In genomic region chr19:44396742-44397141, GRCm38 (mm10) we compare ENCODE assay signal across 20 mouse cellular contexts. TPM values are rescaled to one million over a fixed set of nuclear protein-coding genes. Genes with fewer than 3 reads are reported as not detected.
DNase-seq lines count a peak whose midpoint lies in the region; ATAC-seq and TF ChIP-seq lines count a peak whose summit lies in the region.
"Had no signal": no experiment of that assay in that cellular context is flagged by ENCODE, and none has a peak within 500 bp of the region (broad histone marks: within the 10 kb centered on the region; RNA-seq: fewer than 3 reads in every experiment).

No protein-coding gene starts in this region.

- TF ChIP-seq CTCF in CH12.LX (conservative IDR thresholded peaks at IDR 0.05 in 1 of 2, IDR thresholded peaks at IDR 0.05 in 1 of 2; ENCODE audit: low read depth in 2 of 2, low read length in 2 of 2), result no peak
- no peak for TF ChIP-seq CTCF in liver, embryonic 14.5 days (IDR thresholded peaks at IDR 0.05; ENCODE audit: low read depth)

- DNase-seq in CH12.LX (ENCODE audit: extremely low read depth), result no peak
- no peak for DNase-seq in liver, embryonic 14.5 days (ENCODE audit: low read depth in 3 of 3, low spot score in 3 of 3)
- no peak for DNase-seq in adrenal gland, postnatal 36 days
- DNase-seq in kidney, postnatal 36 days, result no peak
- DNase-seq: adrenal gland, adult 2 months; adrenal gland, postnatal 25 days; cerebellum, adult 11 months; cerebellum, adult 8-10 months; cerebellum, postnatal 14 days; gastrocnemius, adult 2 months; gastrocnemius, postnatal 25 days; heart, postnatal 36 days had no signal

- no peak overlapping the region for H3K9ac ChIP-seq in CH12.LX (ENCODE audit: insufficient read depth, low read depth)
- no peak overlapping the region for H3K9ac ChIP-seq in liver, embryonic 14.5 days (replicated peaks)
- no peak overlapping the region for H3K9ac ChIP-seq in forebrain, embryonic 13.5 days
- H3K9ac ChIP-seq: embryonic facial prominence, embryonic 12.5 days; heart, embryonic 13.5 days had no signal

- no peak for TF ChIP-seq RAD21 in CH12.LX (IDR thresholded peaks at IDR 0.05; ENCODE audit: low read depth, low read length)

- dilution Hi-C loops in CH12.LX (cut with MboI; ENCODE audit: extremely low pct_ligation_motif_present, extremely low pct_unique_long_range_greater_than_20kb, low sequenced_read_pairs), result no loop called here

- TF ChIP-seq EP300 in CH12.LX (IDR thresholded peaks at IDR 0.05; ENCODE audit: low read length), result no peak
- peak; percentile 92 for TF ChIP-seq EP300 in liver, embryonic 14.5 days (IDR thresholded peaks at IDR 0.05; ENCODE audit: low read depth)

- H3K4me2 ChIP-seq in CH12.LX (ENCODE audit: insufficient read depth, low read depth, poor library complexity, severe bottlenecking), result no peak overlapping the region
- peak overlapping the region; percentile 30 for H3K4me2 ChIP-seq in liver, embryonic 14.5 days (ENCODE audit: low read depth)
- no peak overlapping the region for H3K4me2 ChIP-seq in forebrain, embryonic 13.5 days
- H3K4me2 ChIP-seq: embryonic facial prominence, embryonic 12.5 days; heart, embryonic 13.5 days had no signal

- in situ Hi-C loops in CH12.LX (cut with MboI; ENCODE audit: low pct_ligation_motif_present, low pct_unique_long_range_greater_than_20kb, low sequenced_read_pairs), result no loop called here

- H3K4me1 ChIP-seq in CH12.LX (ENCODE audit: control insufficient read depth in 1 of 2, insufficient read depth in 2 of 2), result peaks cover 7 to 92% of the 10 kb centered on the region in 2 experiments
- peaks cover 48 to 51% of the 10 kb centered on the region in 2 experiments for H3K4me1 ChIP-seq in liver, embryonic 14.5 days (replicated peaks; ENCODE audit: control insufficient read depth in 2 of 2, insufficient read depth in 2 of 2, low read length in 1 of 2)
- H3K4me1 ChIP-seq in forebrain, embryonic 13.5 days, result no peaks in the 10 kb centered on the region
- H3K4me1 ChIP-seq: heart, embryonic 13.5 days had no signal

- TF ChIP-seq POLR2A in CH12.LX (IDR thresholded peaks at IDR 0.05; ENCODE audit: low read depth, low read length), result no peak

- no peak overlapping the region for H3K4me3 ChIP-seq in CH12.LX (replicated peaks in 1 of 3; ENCODE audit: low read depth in 2 of 3, low read length in 2 of 3, poor library complexity in 1 of 3)
- H3K4me3 ChIP-seq in liver, embryonic 14.5 days (ENCODE audit: insufficient read depth in 1 of 2, low read depth in 2 of 2, low read length in 2 of 2), result no peak overlapping the region
- no peak overlapping the region for H3K4me3 ChIP-seq in forebrain, embryonic 13.5 days
- H3K4me3 ChIP-seq: embryonic facial prominence, embryonic 12.5 days; gastrocnemius, adult 2 months; heart, embryonic 13.5 days had no signal

- peaks cover 59 to 88% of the 10 kb centered on the region in 2 experiments for H3K36me3 ChIP-seq in CH12.LX (replicated peaks in 1 of 2; ENCODE audit: control insufficient read depth in 1 of 2, insufficient read depth in 1 of 2, low read length in 1 of 2)
- peaks cover 7% of the 10 kb centered on the region for H3K36me3 ChIP-seq in liver, embryonic 14.5 days (replicated peaks; ENCODE audit: control insufficient read depth, insufficient read depth, low read depth)
- peaks cover 30% of the 10 kb centered on the region for H3K36me3 ChIP-seq in forebrain, embryonic 13.5 days (ENCODE audit: poor library complexity, severe bottlenecking)
- H3K36me3 ChIP-seq: heart, embryonic 13.5 days had no signal

- ATAC-seq in erythroblast, adult 5-6 weeks (replicated peaks; ENCODE audit: low FRiP score, poor library complexity, severe bottlenecking), result peak; percentile 51
- ATAC-seq in liver, embryonic 14.5 days (ENCODE audit: insufficient read depth), result peak; percentile 42; the same call in 1 of the 2 replicates
- peak; percentile 13; the same call in 1 of the 2 replicates for ATAC-seq in megakaryocyte progenitor cell, adult 5-6 weeks (replicated peaks; ENCODE audit: poor library complexity)
- no peak for ATAC-seq in forebrain, embryonic 13.5 days
- ATAC-seq: forebrain, embryonic 14.5 days; hindbrain, embryonic 16.5 days had no signal

- no peaks in the 10 kb centered on the region for H3K9me3 ChIP-seq in CH12.LX (replicated peaks; ENCODE audit: low read length)
- no peaks in the 10 kb centered on the region for H3K9me3 ChIP-seq in liver, embryonic 14.5 days (ENCODE audit: control insufficient read depth, low read length)
- H3K9me3 ChIP-seq in forebrain, embryonic 13.5 days (replicated peaks), result no peaks in the 10 kb centered on the region
- H3K9me3 ChIP-seq: embryonic facial prominence, embryonic 12.5 days; heart, embryonic 13.5 days had no signal

- peak overlapping the region; percentile 21; the same call in 1 of the 2 replicates for H3K27ac ChIP-seq in CH12.LX (ENCODE audit: insufficient read depth, low read depth)
- H3K27ac ChIP-seq in liver, embryonic 14.5 days, result peak overlapping the region; percentile 84; the same call in 1 of the 2 replicates
- H3K27ac ChIP-seq in forebrain, embryonic 13.5 days, result no peak overlapping the region
- H3K27ac ChIP-seq: embryonic facial prominence, embryonic 12.5 days; gastrocnemius, adult 2 months; heart, embryonic 13.5 days had no signal

- H3K79me2 ChIP-seq in CH12.LX (replicated peaks; ENCODE audit: control insufficient read depth, extremely low read depth, insufficient read depth, poor library complexity, severe bottlenecking), result peaks cover 4% of the 10 kb centered on the region; the same call in 1 of the 2 replicates

- no peaks in the 10 kb centered on the region for H3K27me3 ChIP-seq in CH12.LX (replicated peaks)
- H3K27me3 ChIP-seq in liver, embryonic 14.5 days (ENCODE audit: control insufficient read depth, insufficient read depth, low read length), result no peaks in the 10 kb centered on the region
- H3K27me3 ChIP-seq in forebrain, embryonic 13.5 days, result no peaks in the 10 kb centered on the region
- H3K27me3 ChIP-seq: embryonic facial prominence, embryonic 12.5 days; heart, embryonic 13.5 days had no signal

- WGBS in liver, embryonic 14.5 days (ENCODE audit: insufficient replicate concordance), result 19% methylated on average over 5 of the region's 5 CpGs
- WGBS in forebrain, embryonic 13.5 days, result 88% methylated on average over 5 of the region's 5 CpGs

TF ChIP-seq in CH12.LX, 34 proteins besides CTCF, POLR2A, EP300 and RAD21:
- TF ChIP-seq ZMIZ1 (IDR thresholded peaks at IDR 0.05; ENCODE audit: low read depth, low read length) (no peak), CHD1 (IDR thresholded peaks at IDR 0.05; ENCODE audit: low read depth, low read length) (no peak), TBP (conservative IDR thresholded peaks at IDR 0.05; ENCODE audit: low read depth, low read length) (no peak), BHLHE40 (IDR thresholded peaks at IDR 0.05; ENCODE audit: low read depth, low read length) (no peak), GABPA (IDR thresholded peaks at IDR 0.05; ENCODE audit: insufficient replicate concordance, low read depth, low read length) (no peak), JUN (IDR thresholded peaks at IDR 0.05; ENCODE audit: insufficient read depth, low read depth, low read length) (no peak), ZNF384 (IDR thresholded peaks at IDR 0.05; ENCODE audit: low read depth, low read length) (no peak), UBTF (IDR thresholded peaks at IDR 0.05; ENCODE audit: low read depth, low read length) (no peak), SIN3A (IDR thresholded peaks at IDR 0.05; ENCODE audit: low read length) (no peak), MEF2A (IDR thresholded peaks at IDR 0.05; ENCODE audit: borderline replicate concordance, low read depth, low read length) (no peak), NRF1 (IDR thresholded peaks at IDR 0.05; ENCODE audit: low read depth, low read length) (no peak), ETS1 (conservative IDR thresholded peaks at IDR 0.05; ENCODE audit: low read depth, low read length) (no peak), USF1 (IDR thresholded peaks at IDR 0.05; ENCODE audit: low read depth, low read length) (no peak), KAT2A (IDR thresholded peaks at IDR 0.05; ENCODE audit: insufficient replicate concordance, low read length) (no peak), E2F4 (IDR thresholded peaks at IDR 0.05; ENCODE audit: insufficient replicate concordance, low read depth, low read length) (no peak), RCOR1 (conservative IDR thresholded peaks at IDR 0.05; ENCODE audit: low read depth, low read length) (no peak), MAZ (IDR thresholded peaks at IDR 0.05; ENCODE audit: low read depth, low read length) (no peak), CHD2 (IDR thresholded peaks at IDR 0.05; ENCODE audit: low read length) (no peak), NELFE (IDR thresholded peaks at IDR 0.05; ENCODE audit: low read depth, low read length) (no peak)

RNA-seq across cellular contexts. Expression of gene Scd1, which starts 10.9 kb away (rescaled TPM):
- 202 and 225 TPM in 2 replicates for total RNA-seq in CH12.LX (2012; rRNA removed)
- 240 and 314 TPM in 2 replicates for total RNA-seq in CH12.LX (2014; rRNA removed)
- 203 and 244 TPM in 2 replicates for polyA plus RNA-seq in CH12.LX (2012; ENCODE audit: insufficient read length, low read depth)
- total RNA-seq in erythroblast, adult 5-6 weeks (2015; ENCODE audit: low replicate concordance), result 10.0 and 11.3 TPM in 2 replicates
- 9.5 and 11.2 TPM in 2 replicates for total RNA-seq in erythroblast, adult 5-6 weeks (2017; ENCODE audit: low replicate concordance)
- polyA plus RNA-seq in liver, embryonic 14.5 days (2012; rRNA removed), result 22.5 and 25.1 TPM in 2 replicates
- 11.1 and 11.9 TPM in 2 replicates for polyA plus RNA-seq in liver, embryonic 14.5 days (2014; fragmentation: Nextera tagmentation; extraction: Ambion mirVana)
- total RNA-seq in megakaryocyte progenitor cell, adult 5-6 weeks (2015), result 0.46 and 0.49 TPM in 2 replicates
- 0.54 and 1.1 TPM in 2 replicates for total RNA-seq in megakaryocyte progenitor cell, adult 5-6 weeks (2017)
- 3.0 and 4.5 TPM in 2 replicates for polyA plus RNA-seq in forebrain, embryonic 13.5 days (2015; fragmentation: Nextera tagmentation; extraction: Ambion mirVana)
- 1,000 to 10,000 TPM; 2,304 to 4,221 TPM for total RNA-seq in adrenal gland, postnatal 36 days (2021)
- total RNA-seq: granulocyte monocyte progenitor cell, adult 5-6 weeks had no signal

Comparison
In these comparisons a context has a peak if more than half of its experiments do, and no peak if none do; other contexts are left out.
1. RNA of gene Scd1, which starts 10.9 kb away (total RNA-seq): 2,304 to 4,221 TPM in adrenal gland, postnatal 36 days and 202 to 314 TPM in CH12.LX; 9.5 to 11.3 TPM in erythroblast, adult 5-6 weeks and 0.46 to 1.1 TPM in megakaryocyte progenitor cell, adult 5-6 weeks; every median in the first group is over 10 times any median in the second.